Mouse (Mus musculus): ENCODE measurements around the gene Npas3. TPM values are rescaled to one million over a fixed set of nuclear protein-coding genes. Genes with fewer than 3 reads are reported as not detected.
A peak's percentile ranks its signal among the peaks of the same experiment; 100 is the strongest.

Npas3 gene
- total and polyA plus RNA-seq, 2 experiments = 0.04 TPM; not detected in 1

DNA sequence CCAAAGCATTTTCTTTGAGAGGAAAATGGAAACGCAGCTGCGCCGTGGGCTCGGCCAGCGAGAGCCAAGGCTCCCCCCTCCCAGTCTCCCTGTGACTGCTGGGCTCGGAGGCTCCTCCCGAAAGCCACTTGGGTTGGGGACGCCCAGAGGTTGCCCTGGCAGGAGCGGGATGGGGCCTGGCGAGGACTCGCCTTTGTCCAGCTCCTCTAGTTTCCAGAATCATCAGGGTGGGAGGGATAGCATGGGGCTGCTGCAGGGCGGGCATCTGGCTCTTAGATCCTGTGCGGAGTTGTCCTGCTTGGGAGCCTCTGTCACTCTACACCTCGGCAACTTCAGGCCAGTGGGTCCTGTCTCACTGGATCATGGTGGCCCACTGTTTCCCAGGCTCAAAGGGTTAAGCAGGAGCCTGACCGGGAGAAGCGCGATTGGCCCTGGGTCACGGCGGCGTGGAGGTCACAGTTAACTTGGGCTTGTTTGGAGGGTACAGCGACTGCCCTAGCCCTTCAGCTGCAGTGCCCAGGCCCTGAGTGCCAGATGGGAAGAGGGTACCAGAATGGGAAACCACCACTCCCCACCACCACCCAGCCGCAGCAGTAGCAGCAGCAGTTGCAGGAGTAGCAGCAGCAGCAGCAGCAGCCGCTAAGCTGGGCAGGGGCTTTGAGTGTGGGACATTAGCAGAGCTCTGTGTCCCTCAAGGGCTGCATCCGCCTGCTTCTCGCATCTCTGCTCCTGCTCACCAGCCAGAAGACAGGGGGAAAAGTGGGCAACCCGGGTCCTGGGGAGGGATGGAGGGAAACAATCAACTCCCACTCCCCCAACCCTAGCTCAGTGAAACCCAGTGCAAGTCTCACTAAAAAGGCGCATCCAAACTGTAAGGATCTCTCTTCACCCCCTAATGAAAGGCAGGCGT is 1.6 kb upstream of the Npas3 start:
- 2% methylated on average over 28 of the region's 28 CpGs for WGBS
- Histone ChIP-seq H3K4me3 (ENCODE audit: insufficient read depth, low read depth, low read length) (no peak overlapping the region), H3K79me2 (ENCODE audit: control insufficient read depth, insufficient read depth, low read length) (no peaks in the 10 kb centered on the region), H3K36me3 (ENCODE audit: control insufficient read depth, insufficient read depth, low read length) (no peaks in the 10 kb centered on the region), H3K9ac (ENCODE audit: low read depth, low read length) (no peak overlapping the region), H3K27me3 (ENCODE audit: control insufficient read depth, insufficient read depth, low read length) (peaks cover 23% of the 10 kb centered on the region), H3K4me1 (ENCODE audit: control insufficient read depth, insufficient read depth, low read length) (no peaks in the 10 kb centered on the region), H3K27ac (replicated peaks; ENCODE audit: insufficient read depth, low read depth, low read length) (no peak overlapping the region)
- no peak for DNase-seq (ENCODE audit: extremely low read depth, low read depth, low spot score)
- TF ChIP-seq CTCF (IDR thresholded peaks at IDR 0.05; ENCODE audit: low read depth, low read length) (no peak), POLR2A (IDR thresholded peaks at IDR 0.05; ENCODE audit: extremely low read depth, insufficient read depth, low read length) (no peak)

- Histone ChIP-seq H3K79me2 (ENCODE audit: control insufficient read depth, insufficient read depth, low read length) (no peaks in the 10 kb centered on the region), H3K9ac (ENCODE audit: low read depth, low read length) (no peak overlapping the region), H3K36me3 (ENCODE audit: control insufficient read depth, insufficient read depth, low read length) (no peaks in the 10 kb centered on the region), H3K4me3 (ENCODE audit: insufficient read depth, low read depth, low read length) (no peak overlapping the region), H3K27ac (replicated peaks; ENCODE audit: insufficient read depth, low read depth, low read length) (no peak overlapping the region), H3K4me1 (ENCODE audit: control insufficient read depth, insufficient read depth, low read length) (no peaks in the 10 kb centered on the region), H3K27me3 (ENCODE audit: control insufficient read depth, insufficient read depth, low read length) (peaks cover 24% of the 10 kb centered on the region)
- TF ChIP-seq CTCF (IDR thresholded peaks at IDR 0.05; ENCODE audit: low read depth, low read length) = no peak
- TF ChIP-seq POLR2A (IDR thresholded peaks at IDR 0.05; ENCODE audit: extremely low read depth, insufficient read depth, low read length) = no peak
- DNase-seq (ENCODE audit: extremely low read depth, low read depth, low spot score) = no peak
- 2% methylated on average over 25 of the region's 25 CpGs for WGBS
These were observed 914 bp upstream of the Npas3 start for GRCm38 (mm10) chr12:53247491-53248035.

DNA sequence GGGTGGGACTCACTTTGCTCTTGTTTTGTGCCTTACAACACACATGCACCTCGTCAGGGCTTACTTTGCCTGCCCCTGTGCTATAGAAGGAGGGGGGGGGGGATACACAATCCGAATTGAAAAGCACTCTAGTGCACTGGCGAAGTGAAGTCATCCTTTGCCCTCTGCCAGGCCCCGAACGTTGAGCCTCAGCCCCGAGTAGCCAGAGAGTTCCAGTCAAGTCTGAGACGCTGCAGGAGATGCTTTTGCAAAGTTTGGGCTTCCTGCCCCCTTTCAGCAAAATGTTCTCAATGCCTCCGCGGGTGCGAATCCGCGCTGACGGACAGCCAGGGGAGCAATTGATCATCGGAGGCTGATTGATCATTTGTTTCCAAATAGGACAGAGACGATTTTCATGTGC is 319 bp downstream of the Npas3 start:
- no peaks in the 10 kb centered on the region for H3K4me1 ChIP-seq (ENCODE audit: control insufficient read depth, insufficient read depth, low read length)
- no peak overlapping the region for H3K4me3 ChIP-seq (ENCODE audit: insufficient read depth, low read depth, low read length)
- no peak overlapping the region for H3K9ac ChIP-seq (ENCODE audit: low read depth, low read length)
- peaks cover 32% of the 10 kb centered on the region for H3K27me3 ChIP-seq (ENCODE audit: control insufficient read depth, insufficient read depth, low read length)
- DNase-seq (ENCODE audit: extremely low read depth, low read depth, low spot score) = no peak
- TF ChIP-seq POLR2A (IDR thresholded peaks at IDR 0.05; ENCODE audit: extremely low read depth, insufficient read depth, low read length) = no peak
- TF ChIP-seq CTCF (IDR thresholded peaks at IDR 0.05; ENCODE audit: low read depth, low read length) = no peak
- 3% methylated on average over 15 of the region's 15 CpGs for WGBS
- no peaks in the 10 kb centered on the region for H3K79me2 ChIP-seq (ENCODE audit: control insufficient read depth, insufficient read depth, low read length)
- no peak overlapping the region for H3K27ac ChIP-seq (replicated peaks; ENCODE audit: insufficient read depth, low read depth, low read length)
- H3K36me3 ChIP-seq (ENCODE audit: control insufficient read depth, insufficient read depth, low read length) = no peaks in the 10 kb centered on the region

GRCm38 (mm10) chr12:53251701-53252181 is 3.3 kb downstream of the Npas3 start:
- no peaks in the 10 kb centered on the region for H3K36me3 ChIP-seq (ENCODE audit: control insufficient read depth, insufficient read depth, low read length)
- no peak overlapping the region for H3K9ac ChIP-seq (ENCODE audit: low read depth, low read length)
- WGBS = 4% methylated on average over 11 of the region's 11 CpGs
- DNase-seq (ENCODE audit: extremely low read depth, low read depth, low spot score) = no peak
- no peaks in the 10 kb centered on the region for H3K4me1 ChIP-seq (ENCODE audit: control insufficient read depth, insufficient read depth, low read length)
- no peaks in the 10 kb centered on the region for H3K79me2 ChIP-seq (ENCODE audit: control insufficient read depth, insufficient read depth, low read length)
- H3K4me3 ChIP-seq (ENCODE audit: insufficient read depth, low read depth, low read length) = no peak overlapping the region
- peaks cover 29% of the 10 kb centered on the region for H3K27me3 ChIP-seq (ENCODE audit: control insufficient read depth, insufficient read depth, low read length)
- no peak for TF ChIP-seq CTCF (IDR thresholded peaks at IDR 0.05; ENCODE audit: low read depth, low read length)
- TF ChIP-seq POLR2A (IDR thresholded peaks at IDR 0.05; ENCODE audit: extremely low read depth, insufficient read depth, low read length) = no peak
- no peak overlapping the region for H3K27ac ChIP-seq (replicated peaks; ENCODE audit: insufficient read depth, low read depth, low read length)

GRCm38 (mm10) chr12:53252213-53252571 is 3.7 kb downstream of the Npas3 start:
- no peaks in the 10 kb centered on the region for H3K4me1 ChIP-seq (ENCODE audit: control insufficient read depth, insufficient read depth, low read length)
- no peak for TF ChIP-seq CTCF (IDR thresholded peaks at IDR 0.05; ENCODE audit: low read depth, low read length)
- no peak for TF ChIP-seq POLR2A (IDR thresholded peaks at IDR 0.05; ENCODE audit: extremely low read depth, insufficient read depth, low read length)
- no peak for DNase-seq (ENCODE audit: extremely low read depth, low read depth, low spot score)
- no peak overlapping the region for H3K27ac ChIP-seq (replicated peaks; ENCODE audit: insufficient read depth, low read depth, low read length)
- no peak overlapping the region; the same call in 1 of the 2 replicates for H3K9ac ChIP-seq (ENCODE audit: low read depth, low read length)
- H3K4me3 ChIP-seq (ENCODE audit: insufficient read depth, low read depth, low read length) = peak overlapping the region; percentile 44; the same call in 1 of the 2 replicates
- peaks cover 29% of the 10 kb centered on the region for H3K27me3 ChIP-seq (ENCODE audit: control insufficient read depth, insufficient read depth, low read length)
- 11% methylated on average over 17 of the region's 23 CpGs for WGBS
- no peaks in the 10 kb centered on the region for H3K79me2 ChIP-seq (ENCODE audit: control insufficient read depth, insufficient read depth, low read length)
- no peaks in the 10 kb centered on the region for H3K36me3 ChIP-seq (ENCODE audit: control insufficient read depth, insufficient read depth, low read length)
